Mouse (Mus musculus): ENCODE results near the gene Samd1. TPM values are rescaled to one million over a fixed set of nuclear protein-coding genes. Genes with fewer than 3 reads are reported as not detected.
A peak's percentile ranks its signal among the peaks of the same experiment; 100 is the strongest.

Samd1 gene
- polyA plus RNA-seq, 1 experiment from 2014 or later: 8.4 TPM

- no peak for ATAC-seq
- WGBS: 94% methylated on average over 14 of the region's 14 CpGs
- H3K4me3 ChIP-seq (replicated peaks): no peak overlapping the region
- peaks cover 22% of the 10 kb centered on the region for H3K36me3 ChIP-seq
- H3K27me3 ChIP-seq (replicated peaks): no peaks in the 10 kb centered on the region
- H3K9me3 ChIP-seq: no peaks in the 10 kb centered on the region
- H3K4me2 ChIP-seq (replicated peaks): no peak overlapping the region
- no peak overlapping the region for H3K9ac ChIP-seq
- no peaks in the 10 kb centered on the region for H3K4me1 ChIP-seq (replicated peaks)
- H3K27ac ChIP-seq: no peak overlapping the region
Observed at GRCm38 (mm10) chr8:83990170-83990569, 7.3 kb upstream of the Samd1 start.

GRCm38 (mm10) chr8:83992488-83992887 is 5.0 kb upstream of the Samd1 start:
- no peaks in the 10 kb centered on the region for H3K27me3 ChIP-seq (replicated peaks)
- no peak overlapping the region for H3K9ac ChIP-seq
- 0 out of 2 replicates have a peak, but pooled peaks cover 3% of the 10 kb centered on the region for H3K4me1 ChIP-seq (replicated peaks)
- H3K27ac ChIP-seq: no peak overlapping the region
- H3K9me3 ChIP-seq: no peaks in the 10 kb centered on the region
- ATAC-seq: no peak
- H3K4me2 ChIP-seq (replicated peaks): no peak overlapping the region
- no peak overlapping the region for H3K4me3 ChIP-seq (replicated peaks)
- WGBS: 88% methylated on average over 2 of the region's 2 CpGs
- H3K36me3 ChIP-seq: peaks cover 10% of the 10 kb centered on the region

GRCm38 (mm10) chr8:83994030-83994429 is 3.4 kb upstream of the Samd1 start:
- peaks cover 7% of the 10 kb centered on the region; the same call in 1 of the 2 replicates for H3K36me3 ChIP-seq
- no peak for ATAC-seq
- no peak overlapping the region for H3K9ac ChIP-seq
- H3K4me1 ChIP-seq (replicated peaks): peaks cover 6% of the 10 kb centered on the region
- H3K27ac ChIP-seq: no peak overlapping the region
- H3K9me3 ChIP-seq: no peaks in the 10 kb centered on the region
- H3K4me2 ChIP-seq (replicated peaks): no peak overlapping the region
- WGBS: 90% methylated on average over 3 of the region's 3 CpGs
- H3K4me3 ChIP-seq (replicated peaks): no peak overlapping the region
- H3K27me3 ChIP-seq (replicated peaks): no peaks in the 10 kb centered on the region

- 0 out of 2 replicates have a peak overlapping the region, but pooled peaks have one; percentile 78 for H3K4me3 ChIP-seq (replicated peaks)
- peak overlapping the region; percentile 94 for H3K4me2 ChIP-seq (replicated peaks)
- no peaks in the 10 kb centered on the region for H3K9me3 ChIP-seq
- H3K4me1 ChIP-seq (replicated peaks): peaks cover 15% of the 10 kb centered on the region
- no peak overlapping the region for H3K27ac ChIP-seq
- no peak for ATAC-seq
- peaks cover 4% of the 10 kb centered on the region for H3K36me3 ChIP-seq
- no peaks in the 10 kb centered on the region for H3K27me3 ChIP-seq (replicated peaks)
- 24% methylated on average over 12 of the region's 12 CpGs for WGBS
- no peak overlapping the region for H3K9ac ChIP-seq
Observed at GRCm38 (mm10) chr8:83995973-83996372, 1.5 kb upstream of the Samd1 start.

GRCm38 (mm10) chr8:83996567-83997505 is 636 bp upstream of the Samd1 start:
- Histone ChIP-seq H3K9me3 (no peaks in the 10 kb centered on the region), H3K4me1 (replicated peaks) (peaks cover 15% of the 10 kb centered on the region), H3K27ac (peak overlapping the region; percentile 96), H3K9ac (peak overlapping the region; percentile 82), H3K36me3 (peaks cover 4% of the 10 kb centered on the region), H3K4me2 (replicated peaks) (peak overlapping the region; percentile 94), H3K27me3 (replicated peaks) (no peaks in the 10 kb centered on the region), H3K4me3 (replicated peaks) (peak overlapping the region; percentile 78)
- peak; percentile 89 for ATAC-seq
- WGBS: under 1% methylated on average over 46 of the region's 103 CpGs

- Histone ChIP-seq H3K4me1 (replicated peaks) (peaks cover 19% of the 10 kb centered on the region), H3K27me3 (replicated peaks) (no peaks in the 10 kb centered on the region), H3K9ac (peak overlapping the region; percentile 64), H3K27ac (peak overlapping the region; percentile 87), H3K4me2 (replicated peaks) (peak overlapping the region; percentile 84), H3K36me3 (peaks cover 4% of the 10 kb centered on the region), H3K9me3 (no peaks in the 10 kb centered on the region), H3K4me3 (replicated peaks) (peak overlapping the region; percentile 71)
- WGBS: under 1% methylated on average over 86 of the region's 92 CpGs
- peak; percentile 27 for ATAC-seq
Observed at GRCm38 (mm10) chr8:83998231-83999056, 972 bp downstream of the Samd1 start.

- WGBS: 59% methylated on average over 16 of the region's 16 CpGs
- Histone ChIP-seq H3K27ac (no peak overlapping the region), H3K4me1 (replicated peaks) (peaks cover 24% of the 10 kb centered on the region), H3K4me3 (replicated peaks) (peak overlapping the region; percentile 71), H3K4me2 (replicated peaks) (peak overlapping the region; percentile 84), H3K9me3 (no peaks in the 10 kb centered on the region), H3K36me3 (peaks cover 4% of the 10 kb centered on the region), H3K9ac (peak overlapping the region; percentile 64), H3K27me3 (replicated peaks) (no peaks in the 10 kb centered on the region)
- no peak for ATAC-seq
Observed at GRCm38 (mm10) chr8:83999057-83999705, 1.7 kb downstream of the Samd1 start.

- H3K27ac ChIP-seq: no peak overlapping the region
- H3K4me3 ChIP-seq (replicated peaks): no peak overlapping the region
- ATAC-seq: no peak
- no peaks in the 10 kb centered on the region for H3K27me3 ChIP-seq (replicated peaks)
- H3K9me3 ChIP-seq: no peaks in the 10 kb centered on the region
- peaks cover 4% of the 10 kb centered on the region for H3K36me3 ChIP-seq
- peak overlapping the region; percentile 84; the same call in 1 of the 2 replicates for H3K4me2 ChIP-seq (replicated peaks)
- H3K9ac ChIP-seq: peak overlapping the region; percentile 3; the same call in 1 of the 2 replicates
- WGBS: 87% methylated on average over 2 of the region's 2 CpGs
- H3K4me1 ChIP-seq (replicated peaks): peaks cover 27% of the 10 kb centered on the region
Observed at GRCm38 (mm10) chr8:83999825-84000224, 2.4 kb downstream of the Samd1 start.

- no peaks in the 10 kb centered on the region for H3K27me3 ChIP-seq (replicated peaks)
- H3K36me3 ChIP-seq: peaks cover 4% of the 10 kb centered on the region
- H3K9me3 ChIP-seq: no peaks in the 10 kb centered on the region
- no peak within 1 kb of the TSS for H3K9ac ChIP-seq
- H3K4me3 ChIP-seq (replicated peaks): no peak within 1 kb of the TSS
- no peak within 1 kb of the TSS for H3K27ac ChIP-seq
- WGBS: 49% methylated on average over 61 of the region's 61 CpGs
- ATAC-seq: no peak
- no peak within 1 kb of the TSS; the same call in 1 of the 2 replicates for H3K4me2 ChIP-seq (replicated peaks)
- H3K4me1 ChIP-seq (replicated peaks): peaks cover 27% of the 10 kb centered on the region
Observed at GRCm38 (mm10) chr8:84001281-84002000, 4.0 kb downstream of the Samd1 start, which contains the start of gene 1700067K01Rik. 1700067K01Rik (plus strand) TSS chr8:84001502.

GRCm38 (mm10) chr8:84002957-84003611 is 5.6 kb downstream of the Samd1 start:
- Histone ChIP-seq H3K9ac (no peak overlapping the region), H3K4me2 (replicated peaks) (no peak overlapping the region), H3K9me3 (no peaks in the 10 kb centered on the region), H3K27ac (no peak overlapping the region), H3K36me3 (peaks cover 4% of the 10 kb centered on the region), H3K4me1 (replicated peaks) (peaks cover 27% of the 10 kb centered on the region), H3K4me3 (replicated peaks) (no peak overlapping the region), H3K27me3 (replicated peaks) (no peaks in the 10 kb centered on the region)
- ATAC-seq: no peak
- 68% methylated on average over 12 of the region's 12 CpGs for WGBS

All from intestine, embryonic 15.5 days (tissue).